Mouse (Mus musculus): ENCODE measurements at regions not wholly inside any gene's neighbourhood (a gene's known extent, or its start where the extent isn't known, plus 50 kb on each side); places are given as distances from the start of the nearest gene placed in this dataset.

GRCm38 (mm10) chr10:45801463-45801862 lies 223.8 kb downstream of the Hace1 start:
- no peak for TF ChIP-seq CTCF (IDR thresholded peaks at IDR 0.05; ENCODE audit: low read depth)
- no peak for TF ChIP-seq EP300 (IDR thresholded peaks at IDR 0.05; ENCODE audit: low read depth)
